Mouse (Mus musculus) erythroblast, embryonic 14.5 days (primary cell): ENCODE results near the gene Coro2b.

Experiments
- GATA1 ChIP-seq: IDR thresholded peaks from 2 replicates; pipeline ENCODE4 v1.6.1; 2012; ENCODE audit warnings: low read length, inconsistent platforms, mixed read lengths
- TAL1 ChIP-seq: IDR thresholded peaks from 3 replicates; pipeline ENCODE4 v1.6.1; 2012; ENCODE audit warnings: low read length, inconsistent platforms, mixed read lengths

GRCm38 (mm10) chr9:62461766-62462165 lies 75.1 kb downstream of the Coro2b start:
- TF ChIP-seq GATA1 (no peak), TAL1 (no peak)
